Mouse (Mus musculus) kidney, adult 2 months (tissue): ENCODE measurements around the gene Cemip. TPM values are rescaled to one million over a fixed set of nuclear protein-coding genes. Genes with fewer than 3 reads are reported as not detected.

Experiments
- DNase-seq: peaks from one replicate; pipeline ENCODE4 v3.0.0; 2021
- H3K27ac ChIP-seq: fragments of 200-500 bp; 2 replicates; pipeline ENCODE4 v1.5.1; 2012; ENCODE audit warnings: low read depth, low read length, control low read depth, inconsistent platforms; ENCODE audit not compliant: insufficient read depth
- H3K27me3 ChIP-seq: fragments of 200-500 bp; replicated peaks from 2 replicates; pipeline ENCODE4 v1.6.1; 2012; ENCODE audit warnings: mild to moderate bottlenecking, moderate library complexity, low read length, inconsistent platforms; ENCODE audit not compliant: control insufficient read depth, insufficient read depth
- H3K36me3 ChIP-seq: fragments of 200-500 bp; 2 replicates; pipeline ENCODE4 v1.6.1; 2012; ENCODE audit warnings: mild to moderate bottlenecking, moderate library complexity, low read length, inconsistent platforms; ENCODE audit not compliant: control insufficient read depth, insufficient read depth
- H3K4me1 ChIP-seq: fragments of 200-500 bp; 2 replicates; pipeline ENCODE4 v1.6.1; 2011; ENCODE audit warnings: low read length; ENCODE audit not compliant: control insufficient read depth, insufficient read depth
- H3K4me3 ChIP-seq: fragments of 200-500 bp; 2 replicates; pipeline ENCODE4 v1.5.1; 2011; ENCODE audit warnings: mild to moderate bottlenecking, low read depth, low read length, control low read depth; ENCODE audit not compliant: insufficient read depth
- CTCF ChIP-seq: fragments of 200-500 bp; conservative IDR thresholded peaks from 2 replicates; pipeline ENCODE4 v1.5.1; 2011; ENCODE audit warnings: low read depth, mild to moderate bottlenecking, control low read depth, low read length, moderate library complexity, mixed read lengths; ENCODE audit not compliant: insufficient read depth, insufficient read length
- POLR2A ChIP-seq: fragments of 200-500 bp; IDR thresholded peaks from one replicate; pipeline ENCODE4 v1.6.1; 2011; ENCODE audit warnings: low read depth, low read length, control low read depth
- WGBS: fragments of 180-500 bp; shearing (Covaris S2); methylation state at CpG from one replicate; pipeline ENCODE4 v1.1.7; 2018; 5-methylcytosine and 5-hydroxymethylcytosine counted together
- polyA plus RNA-seq: library from polyadenylated mRNA; depleted of rRNA; stranded (reverse); fragments of >200 nt; gene quantifications from 2 replicates; pipeline ENCODE4 v1.2.3, GENCODE M21; 2012

The Cemip gene
- polyA plus RNA-seq, 1 experiment, result 0.08 TPM

DNA sequence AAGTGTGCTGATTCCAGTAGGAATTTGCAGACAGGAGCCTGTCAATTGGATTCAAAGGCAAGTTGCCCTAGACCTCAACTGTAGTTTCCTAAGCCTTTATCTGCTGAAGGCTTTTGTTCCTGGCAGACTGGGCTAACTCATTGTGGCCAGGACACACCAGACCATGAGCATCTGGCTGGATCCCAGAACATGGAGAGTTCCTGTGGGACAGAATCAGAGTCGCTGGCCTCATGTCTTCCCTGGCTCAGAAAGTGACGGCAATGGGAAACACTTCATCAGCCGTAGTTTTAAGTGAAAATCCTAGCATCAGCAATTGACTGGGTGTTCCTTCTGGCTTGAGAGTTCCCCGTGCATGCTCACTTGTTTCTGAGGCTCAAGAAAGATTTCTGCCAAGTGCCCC is 72.6 kb downstream of the Cemip start:
- no peak overlapping the region for H3K4me3 ChIP-seq
- no peak for TF ChIP-seq CTCF
- no peak for TF ChIP-seq POLR2A
- H3K4me1 ChIP-seq, result no peaks in the 10 kb centered on the region; the same call in 1 of the 2 replicates
- H3K27ac ChIP-seq, result no peak overlapping the region
- no peaks in the 10 kb centered on the region for H3K36me3 ChIP-seq
- WGBS, result 76% methylated on average over 4 of the region's 4 CpGs
- DNase-seq, result no peak
- H3K27me3 ChIP-seq, result no peaks in the 10 kb centered on the region

- 58% methylated on average over 6 of the region's 6 CpGs for WGBS
- no peak overlapping the region for H3K4me3 ChIP-seq
- H3K27ac ChIP-seq, result no peak overlapping the region
- DNase-seq, result no peak
- no peaks in the 10 kb centered on the region for H3K36me3 ChIP-seq
- TF ChIP-seq CTCF, result no peak
- no peak for TF ChIP-seq POLR2A
- no peaks in the 10 kb centered on the region for H3K4me1 ChIP-seq
- no peaks in the 10 kb centered on the region for H3K27me3 ChIP-seq
Measured at GRCm38 (mm10) chr7:84004357-84004756, 81.9 kb downstream of the Cemip start.

- Histone ChIP-seq H3K4me3 (no peak overlapping the region), H3K4me1 (no peaks in the 10 kb centered on the region), H3K27ac (no peak overlapping the region), H3K36me3 (no peaks in the 10 kb centered on the region), H3K27me3 (no peaks in the 10 kb centered on the region)
- WGBS, result 91% methylated on average over 3 of the region's 3 CpGs
- TF ChIP-seq CTCF (no peak), POLR2A (no peak)
- no peak for DNase-seq
Measured at GRCm38 (mm10) chr7:84001516-84001915, 84.8 kb downstream of the Cemip start.

GRCm38 (mm10) chr7:84000671-84001070 is 85.6 kb downstream of the Cemip start:
- Histone ChIP-seq H3K4me3 (no peak overlapping the region), H3K27me3 (no peaks in the 10 kb centered on the region), H3K4me1 (no peaks in the 10 kb centered on the region), H3K27ac (no peak overlapping the region), H3K36me3 (no peaks in the 10 kb centered on the region)
- no peak for TF ChIP-seq POLR2A
- TF ChIP-seq CTCF, result no peak
- WGBS, result 96% methylated on average over 2 of the region's 2 CpGs
- no peak for DNase-seq

- Histone ChIP-seq H3K4me3 (no peak overlapping the region), H3K27ac (no peak overlapping the region), H3K27me3 (no peaks in the 10 kb centered on the region), H3K4me1 (no peaks in the 10 kb centered on the region), H3K36me3 (no peaks in the 10 kb centered on the region)
- whole genome bisulfite sequencing, result 88% methylated on average over 1 of the region's 1 CpGs
- no peak for TF ChIP-seq CTCF
- DNase-seq, result no peak
Measured at GRCm38 (mm10) chr7:83999647-84000046, 86.7 kb downstream of the Cemip start.

- Histone ChIP-seq H3K27me3 (no peaks in the 10 kb centered on the region), H3K27ac (no peak overlapping the region), H3K36me3 (no peaks in the 10 kb centered on the region), H3K4me1 (no peaks in the 10 kb centered on the region), H3K4me3 (no peak overlapping the region)
- no peak for DNase-seq
- WGBS, result 95% methylated on average over 1 of the region's 1 CpGs
- no peak for TF ChIP-seq CTCF
- TF ChIP-seq POLR2A, result no peak
Measured at GRCm38 (mm10) chr7:83994348-83994747, 92.0 kb downstream of the Cemip start.

GRCm38 (mm10) chr7:83989294-83989693 is 97.0 kb downstream of the Cemip start:
- Histone ChIP-seq H3K27me3 (no peaks in the 10 kb centered on the region), H3K36me3 (no peaks in the 10 kb centered on the region), H3K4me1 (no peaks in the 10 kb centered on the region), H3K27ac (no peak overlapping the region), H3K4me3 (no peak overlapping the region)
- TF ChIP-seq CTCF, result no peak
- TF ChIP-seq POLR2A, result no peak
- peak; percentile 15 for DNase-seq
- whole genome bisulfite sequencing, result 79% methylated on average over 4 of the region's 4 CpGs

- Histone ChIP-seq H3K4me3 (no peak overlapping the region), H3K4me1 (no peaks in the 10 kb centered on the region), H3K27ac (no peak overlapping the region), H3K27me3 (no peaks in the 10 kb centered on the region), H3K36me3 (no peaks in the 10 kb centered on the region)
- TF ChIP-seq POLR2A (no peak), CTCF (no peak)
- WGBS, result 81% methylated on average over 2 of the region's 2 CpGs
- no peak for DNase-seq
Measured at GRCm38 (mm10) chr7:83985751-83986150, 100.6 kb downstream of the Cemip start.
